Mouse (Mus musculus) v-Abl transformed pro-B cells (cell line): ENCODE data around the gene Lair1.
"Not testable (repeated sequence)": the region's sequence is repeated elsewhere in the genome, so short reads cannot be mapped to it uniquely, and the experiment has no call there.

Source experiments
- in situ Hi-C, 2 experiments: fragments of 400-800 bp; cut with MboI; formaldehyde crosslinking; loops; one replicate each; pipeline ENCODE4 v1.15.1; 2025; ENCODE audit not compliant: unreplicated experiment in 2 of 2

Lair1 gene

GRCm38 (mm10) chr7:4060602-4061188 lies 2.3 kb downstream of the Lair1 start:
- in situ Hi-C loops, result loop anchor here in 1 of 2 experiments (25.0 kb wide), 1 partner anchor 773 kb away; the partner anchor contains the start of genes Myadm and Prkcg

GRCm38 (mm10) chr7:4026794-4027421 lies 36.1 kb downstream of the Lair1 start:
- in situ Hi-C loops, result loop anchor here (5.0 to 25.0 kb wide), 6 partner anchors 75 to 500 kb away; no protein-coding TSS in a partner anchor

GRCm38 (mm10) chr7:4004636-4005035 lies 58.4 kb downstream of the Lair1 start:
- in situ Hi-C loops, result not testable (repeated sequence)

- in situ Hi-C loops, result not testable (repeated sequence)
Observed at GRCm38 (mm10) chr7:4003996-4004395, 59.0 kb downstream of the Lair1 start.

- in situ Hi-C loops, result no loop called here
Observed at GRCm38 (mm10) chr7:3962017-3962416, 101.0 kb downstream of the Lair1 start.

- in situ Hi-C loops, result no loop called here
Observed at GRCm38 (mm10) chr7:3957387-3957786, 105.6 kb downstream of the Lair1 start.
